Mouse (Mus musculus): ENCODE results near the gene Scly.

Gene Scly

GRCm38 (mm10) chr1:91356105-91356504, 58.0 kb downstream of the Scly start:
- in situ Hi-C loops (cut with MboI, MseI): no loop called here

DNA sequence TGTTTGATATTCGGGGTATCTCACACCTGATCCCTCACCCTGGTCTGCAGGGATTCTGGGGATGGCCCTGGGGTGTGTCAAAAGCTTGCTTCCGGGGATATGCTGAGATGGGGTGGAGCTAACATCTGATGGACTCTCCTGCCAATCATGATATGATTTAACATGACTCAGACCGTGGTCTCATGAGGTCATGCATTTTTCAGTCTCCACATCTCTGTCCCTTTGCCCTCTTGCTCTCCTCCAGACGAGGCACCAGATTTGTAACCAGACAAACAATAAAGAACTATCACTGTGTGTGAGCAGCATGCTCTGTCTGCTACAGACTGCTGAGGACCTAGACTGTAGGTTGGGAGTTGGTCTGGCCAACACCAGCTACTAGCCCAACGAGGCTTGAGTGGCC, 64.0 kb downstream of the Scly start:
- in situ Hi-C loops (cut with MboI, MseI): no loop called here

DNA sequence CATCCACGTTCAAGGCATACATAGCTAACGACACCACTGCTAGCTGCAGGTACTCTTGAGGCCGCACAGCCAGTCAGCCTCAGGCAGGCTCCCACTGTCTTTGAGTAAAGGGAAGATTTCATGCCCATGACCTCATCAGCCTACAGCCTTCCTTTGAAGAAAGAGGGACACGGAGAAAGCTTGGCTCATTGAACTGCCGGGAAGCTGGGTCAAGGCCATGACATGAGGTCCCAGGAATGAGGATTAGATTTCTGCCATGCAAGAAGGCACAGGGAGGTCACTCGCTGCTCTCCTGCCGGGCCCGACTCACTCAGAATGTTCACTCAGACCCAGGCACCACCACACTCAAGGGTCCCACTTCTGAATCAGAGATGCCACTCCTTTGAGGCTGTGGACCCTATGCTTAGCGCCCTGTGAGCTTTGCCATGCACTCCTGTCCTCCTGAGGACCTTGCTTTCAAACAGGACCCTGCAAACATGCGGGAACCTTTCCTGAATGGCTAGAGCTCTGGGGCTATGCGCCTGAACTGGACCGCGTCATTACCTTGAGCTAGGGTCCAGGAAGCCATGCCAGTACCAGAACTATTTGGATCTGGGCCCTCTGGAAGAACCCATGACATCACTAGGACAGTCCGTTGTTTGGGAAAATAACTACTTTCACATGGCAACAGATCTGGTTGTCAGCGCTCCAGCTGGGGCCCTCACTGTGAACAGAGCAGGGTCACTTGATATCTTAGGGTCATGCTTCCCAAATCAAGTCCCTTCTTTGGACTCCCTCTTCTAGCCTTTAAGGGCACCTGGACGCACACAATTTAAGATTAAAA, 66.9 kb downstream of the Scly start:
- in situ Hi-C loops (cut with MboI, MseI): no loop called here

- in situ Hi-C loops (cut with MboI, MseI): no loop called here
Measured at GRCm38 (mm10) chr1:91365816-91366214, 67.7 kb downstream of the Scly start.

GRCm38 (mm10) chr1:91366215-91367108, 68.3 kb downstream of the Scly start, which contains the start of gene Erfe:
TSS of gene Erfe (plus strand) at chr1:91366430.
- in situ Hi-C loops (cut with MboI, MseI): no loop called here

GRCm38 (mm10) chr1:91367295-91367694, 69.2 kb downstream of the Scly start:
- in situ Hi-C loops (cut with MboI, MseI): no loop called here

DNA sequence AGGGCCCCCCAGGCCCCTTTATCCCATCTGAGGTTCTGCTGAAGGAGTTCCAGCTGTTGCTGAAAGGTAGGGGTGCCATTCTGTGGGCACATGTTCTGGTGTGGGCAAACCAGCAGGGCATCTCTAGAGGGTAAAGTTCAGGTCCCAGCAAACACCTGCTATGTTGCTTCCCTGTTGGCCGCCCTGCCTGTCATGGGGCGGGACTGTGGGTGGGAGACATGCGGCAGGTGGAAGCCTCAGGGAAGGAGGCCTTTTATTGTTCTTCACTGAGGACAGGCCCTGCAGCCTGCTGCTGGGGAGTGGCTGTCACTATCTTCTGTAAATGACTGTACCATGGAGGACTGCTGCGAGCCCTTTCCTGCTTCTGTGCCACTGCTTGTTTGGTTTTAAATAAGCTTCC, 71.3 kb downstream of the Scly start:
- in situ Hi-C loops (cut with MboI, MseI): no loop called here

GRCm38 (mm10) chr1:91370055-91370454, 71.9 kb downstream of the Scly start:
- in situ Hi-C loops (cut with MboI, MseI): no loop called here

Data from T-helper 17 cell (primary cell).